Mouse (Mus musculus) cerebellum, adult 18-20 months (tissue): Measurements from ENCODE around the gene Adgrf1.

ENCODE experiments used
- DNase-seq, 2 experiments: peaks; one replicate each; pipeline ENCODE4 v3.0.0; 2021

The Adgrf1 gene

DNA sequence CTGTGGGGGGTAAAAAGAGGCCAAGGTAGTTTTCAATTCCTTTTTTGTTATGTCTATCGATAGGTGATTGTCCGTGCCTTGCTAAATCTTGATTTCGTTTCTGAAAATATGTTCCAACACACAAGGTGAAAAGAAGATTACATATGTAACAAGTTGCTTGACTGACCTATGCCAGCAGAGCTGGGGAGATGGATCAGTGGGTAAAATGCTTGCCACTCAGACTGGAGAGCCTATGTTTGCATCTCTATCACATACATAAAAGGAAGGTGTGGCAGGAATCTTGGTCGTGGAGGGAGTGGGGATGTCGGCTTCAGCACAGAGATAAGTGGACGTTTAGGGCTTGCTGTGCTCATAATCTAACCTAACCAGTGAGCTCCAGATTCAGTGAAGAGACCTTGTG is 93.8 kb downstream of the Adgrf1 start:
- DNase-seq: no peak

DNA sequence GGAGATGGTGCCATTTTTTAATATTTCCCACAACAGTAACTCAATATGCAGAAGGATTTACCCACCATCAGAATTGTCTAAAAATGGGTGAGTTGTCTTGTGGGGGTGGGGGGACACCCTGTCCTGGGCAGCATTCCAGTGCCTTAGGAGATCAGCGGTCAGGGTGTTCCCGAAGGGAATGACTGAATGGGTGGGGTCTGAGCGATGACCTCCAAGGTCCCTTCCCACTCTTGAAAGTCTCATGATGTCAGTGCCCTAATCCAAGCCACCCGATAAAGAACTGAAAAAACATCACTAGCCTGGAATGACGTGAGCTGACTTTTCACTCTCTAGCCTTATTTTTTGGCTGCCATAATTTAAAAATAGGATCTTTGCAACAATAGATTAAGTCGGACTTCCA is 95.2 kb downstream of the Adgrf1 start:
- no peak for DNase-seq

DNA sequence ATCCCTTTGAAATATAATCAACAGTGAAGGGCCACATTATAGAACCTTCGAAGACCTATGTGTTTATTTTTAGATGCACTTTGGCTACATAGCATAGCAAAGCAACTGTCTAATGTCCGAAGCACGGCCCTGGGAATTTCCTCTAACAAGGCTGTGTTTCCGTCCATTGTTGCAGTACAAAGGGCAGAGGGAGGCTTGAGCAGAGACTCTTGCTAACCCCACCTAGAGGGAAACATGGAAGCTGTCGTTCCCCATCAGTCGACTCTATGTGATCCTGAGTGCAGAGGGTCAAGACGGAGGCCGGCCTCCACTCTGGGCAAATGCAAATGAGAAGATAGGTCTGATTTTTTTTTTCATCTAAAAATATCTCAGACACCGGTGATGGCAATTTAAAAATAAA is 96.4 kb downstream of the Adgrf1 start:
- no peak for DNase-seq

DNA sequence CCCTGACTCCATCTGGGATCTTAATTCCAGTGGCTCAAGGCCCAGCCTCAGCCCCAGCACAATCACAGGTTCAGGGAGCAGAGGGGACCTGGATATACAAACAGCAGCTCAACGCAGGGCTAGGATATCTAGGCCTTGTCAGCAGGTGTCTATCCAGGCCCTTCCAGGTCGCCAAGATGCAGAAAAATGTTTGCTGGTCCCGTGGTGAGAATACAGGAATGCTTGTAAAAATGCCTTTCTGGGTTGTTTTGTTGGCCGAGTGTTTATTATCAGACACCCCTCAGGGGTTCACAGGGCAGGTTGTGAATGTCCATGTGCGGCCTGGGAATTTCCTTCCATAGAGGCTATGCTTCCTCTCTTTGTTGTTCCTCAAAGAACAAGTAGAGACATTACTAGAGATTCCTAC is 98.0 kb downstream of the Adgrf1 start:
- DNase-seq: no peak

DNA sequence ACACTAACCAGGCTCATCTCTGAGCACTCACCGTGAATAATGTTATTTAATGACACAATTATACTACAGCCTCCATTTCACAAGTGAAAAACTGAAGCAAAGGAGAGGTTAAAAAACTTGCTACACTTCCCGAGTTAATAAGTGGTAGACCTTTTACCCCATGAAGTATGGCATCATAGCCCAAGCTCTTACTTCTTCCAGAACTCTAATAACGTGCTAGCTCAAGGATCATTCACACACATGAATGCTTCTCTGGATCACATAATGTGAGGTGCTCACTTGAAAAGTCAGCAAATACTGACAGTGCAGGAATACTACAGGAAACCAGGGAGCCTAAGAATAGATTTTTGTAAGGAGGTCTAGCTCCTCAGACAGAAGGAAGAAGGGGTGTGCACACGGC is 102.5 kb downstream of the Adgrf1 start:
- no peak for DNase-seq

DNA sequence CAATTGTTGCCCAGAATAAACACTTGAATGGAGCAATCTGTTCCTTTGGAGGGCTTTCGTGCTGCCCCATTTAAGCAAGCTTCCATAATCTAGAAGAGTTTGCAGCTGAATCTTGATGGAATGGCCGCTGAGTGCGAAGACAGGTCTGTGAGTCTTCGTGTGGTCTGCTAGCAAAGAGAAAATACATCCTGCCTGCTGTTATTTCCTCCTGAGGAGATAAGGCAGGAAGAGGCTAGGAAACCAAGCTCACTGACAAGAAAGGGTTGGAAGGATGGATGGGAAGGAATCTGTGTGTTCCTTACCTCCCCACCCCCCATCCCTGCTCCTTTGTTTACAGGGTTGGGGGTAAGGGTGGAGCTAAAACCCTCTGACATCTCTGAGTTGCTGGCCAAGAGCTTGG is 103.9 kb downstream of the Adgrf1 start:
- DNase-seq: no peak
